Mouse (Mus musculus): ENCODE measurements around the gene Cyp24a1. TPM values are rescaled to one million over a fixed set of nuclear protein-coding genes. Genes with fewer than 3 reads are reported as not detected.
A peak's percentile ranks its signal among the peaks of the same experiment; 100 is the strongest.
"Not testable (repeated sequence)": the region's sequence is repeated elsewhere in the genome, so short reads cannot be mapped to it uniquely, and the experiment has no call there.

The Cyp24a1 gene
- polyA plus RNA-seq, 1 experiment, result 0.08 TPM

GRCm38 (mm10) chr2:170496154-170496930 is 603 bp downstream of the Cyp24a1 start, which contains the start of gene Pfdn4:
Gene Pfdn4, plus strand, starts transcription at chr2:170496428.
- no peak for DNase-seq (ENCODE audit: extremely low spot score in 1 of 2, low spot score in 1 of 2)

DNA sequence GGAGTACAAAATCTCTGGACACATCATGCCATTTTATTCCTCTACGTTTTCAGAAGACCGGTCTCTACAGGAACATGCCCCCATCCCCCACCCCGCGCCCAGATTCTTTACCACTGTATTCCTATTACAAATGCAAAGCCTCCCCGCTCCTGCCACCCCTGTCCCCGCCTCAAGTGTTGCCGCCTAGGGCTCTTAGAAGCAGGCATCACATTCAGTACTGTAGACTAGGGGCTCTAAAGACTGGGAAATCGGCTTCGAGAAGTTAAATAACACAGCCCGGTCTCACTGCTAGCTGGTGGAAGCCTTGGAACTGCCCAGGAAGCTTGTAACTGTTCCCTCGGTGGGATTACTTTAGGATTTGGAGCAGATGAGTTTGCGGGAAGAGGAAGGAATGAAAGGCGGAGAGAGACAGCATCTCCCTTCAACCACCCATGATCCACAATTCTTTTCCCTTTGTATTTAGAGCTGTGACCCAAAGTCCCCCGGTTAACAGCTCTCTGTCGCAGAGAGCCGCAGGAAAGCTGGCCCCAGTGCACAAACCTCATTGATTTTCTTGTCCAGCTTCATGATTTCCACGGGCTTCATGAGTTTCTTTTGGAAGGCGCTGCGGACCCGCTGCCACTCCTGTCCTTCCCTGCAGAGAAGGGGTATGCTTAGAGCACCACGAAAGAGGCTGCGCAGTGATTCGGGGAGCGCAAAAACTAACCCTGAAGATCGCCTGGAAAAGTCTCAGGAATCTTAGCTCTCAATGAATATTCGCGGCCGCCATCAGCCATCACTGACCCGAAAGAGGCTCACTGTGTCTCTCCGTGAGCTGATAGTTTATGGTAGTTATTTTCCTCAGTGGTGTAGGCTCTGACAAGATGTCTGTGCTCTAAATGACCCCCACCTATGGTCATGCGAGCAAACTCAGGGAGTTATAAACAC is 1.9 kb downstream of the Cyp24a1 start:
- no peak for DNase-seq (ENCODE audit: extremely low spot score in 1 of 2, low spot score in 1 of 2)

- peak in 1 of 2 experiments; percentile 47 for DNase-seq (ENCODE audit: extremely low spot score in 1 of 2, low spot score in 1 of 2)
Measured at GRCm38 (mm10) chr2:170487890-170488502, 8.9 kb downstream of the Cyp24a1 start.

- no peak for DNase-seq (ENCODE audit: extremely low spot score in 1 of 2, low spot score in 1 of 2)
Measured at GRCm38 (mm10) chr2:170487202-170487601, 9.7 kb downstream of the Cyp24a1 start.

GRCm38 (mm10) chr2:170483914-170484313 is 13.0 kb downstream of the Cyp24a1 start:
- DNase-seq (ENCODE audit: extremely low spot score in 1 of 2, low spot score in 1 of 2), result no peak

- DNase-seq (ENCODE audit: extremely low spot score in 1 of 2, low spot score in 1 of 2), result no peak
Measured at GRCm38 (mm10) chr2:170482019-170482540, 14.9 kb downstream of the Cyp24a1 start.

- DNase-seq (ENCODE audit: extremely low spot score in 1 of 2, low spot score in 1 of 2), result no peak
Measured at GRCm38 (mm10) chr2:170476643-170477042, 20.3 kb downstream of the Cyp24a1 start.

- no peak for DNase-seq (ENCODE audit: extremely low spot score in 1 of 2, low spot score in 1 of 2)
Measured at GRCm38 (mm10) chr2:170476215-170476614, 20.7 kb downstream of the Cyp24a1 start.

DNA sequence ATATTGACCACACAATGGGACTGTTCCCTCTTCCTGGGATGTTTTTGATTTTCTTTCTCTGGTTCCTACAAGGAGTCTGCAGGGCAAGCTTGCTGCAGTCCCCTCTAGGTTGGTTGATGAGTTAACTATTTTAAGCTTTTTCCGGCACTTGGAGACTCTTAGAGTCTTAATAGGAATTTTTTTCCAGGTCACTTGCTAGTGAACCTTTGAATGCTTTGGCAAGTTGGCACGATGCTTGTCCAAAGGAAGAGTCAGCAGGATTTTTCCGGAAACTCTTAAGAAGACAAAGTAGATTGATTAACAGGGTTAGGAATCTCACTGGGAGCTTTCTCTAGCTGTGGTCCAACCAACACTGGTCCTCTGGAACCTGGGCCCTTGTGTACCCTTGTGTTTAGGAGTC is 21.8 kb downstream of the Cyp24a1 start:
- no peak for DNase-seq (ENCODE audit: extremely low spot score in 1 of 2, low spot score in 1 of 2)

DNA sequence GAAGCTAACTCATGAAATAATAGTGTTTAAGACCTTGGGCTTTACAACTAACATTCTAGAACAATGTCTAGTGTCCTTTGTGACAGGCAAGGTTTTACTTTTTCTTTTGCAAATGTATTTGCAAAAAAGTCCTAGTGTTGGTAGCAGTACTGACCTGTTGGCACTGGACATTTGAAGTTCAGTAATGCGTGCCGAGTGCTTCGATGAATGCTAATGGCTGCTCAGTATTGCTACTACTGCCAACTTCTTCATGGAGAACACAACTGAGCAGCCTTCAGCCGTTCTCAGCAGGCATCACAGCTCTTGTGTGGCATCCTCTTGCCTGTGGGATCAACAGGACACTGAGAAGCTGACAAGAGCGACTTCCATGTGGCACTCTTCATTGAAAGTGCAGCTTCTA is 22.8 kb downstream of the Cyp24a1 start:
- DNase-seq (ENCODE audit: extremely low spot score in 1 of 2, low spot score in 1 of 2), result no peak

DNA sequence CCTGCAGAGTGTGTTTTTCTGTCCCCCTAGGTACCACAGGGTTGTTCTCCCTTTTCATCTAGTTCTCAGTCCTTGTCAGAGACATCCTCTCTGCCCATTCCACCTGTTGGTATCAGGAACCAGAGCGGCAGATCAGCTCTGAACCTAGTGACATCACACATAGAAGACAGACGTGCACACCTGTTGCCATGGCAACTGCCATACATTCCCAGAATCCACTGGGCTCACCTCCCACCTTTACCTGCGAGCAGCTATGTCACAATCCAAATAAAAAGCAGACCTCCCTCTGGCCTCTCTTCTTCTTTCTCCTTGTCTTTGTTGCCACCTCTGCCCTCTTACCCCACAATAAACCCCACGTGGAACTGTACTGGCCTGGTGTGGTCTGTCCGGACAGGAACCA is 26.4 kb downstream of the Cyp24a1 start:
- no peak for DNase-seq (ENCODE audit: extremely low spot score in 1 of 2, low spot score in 1 of 2)

DNA sequence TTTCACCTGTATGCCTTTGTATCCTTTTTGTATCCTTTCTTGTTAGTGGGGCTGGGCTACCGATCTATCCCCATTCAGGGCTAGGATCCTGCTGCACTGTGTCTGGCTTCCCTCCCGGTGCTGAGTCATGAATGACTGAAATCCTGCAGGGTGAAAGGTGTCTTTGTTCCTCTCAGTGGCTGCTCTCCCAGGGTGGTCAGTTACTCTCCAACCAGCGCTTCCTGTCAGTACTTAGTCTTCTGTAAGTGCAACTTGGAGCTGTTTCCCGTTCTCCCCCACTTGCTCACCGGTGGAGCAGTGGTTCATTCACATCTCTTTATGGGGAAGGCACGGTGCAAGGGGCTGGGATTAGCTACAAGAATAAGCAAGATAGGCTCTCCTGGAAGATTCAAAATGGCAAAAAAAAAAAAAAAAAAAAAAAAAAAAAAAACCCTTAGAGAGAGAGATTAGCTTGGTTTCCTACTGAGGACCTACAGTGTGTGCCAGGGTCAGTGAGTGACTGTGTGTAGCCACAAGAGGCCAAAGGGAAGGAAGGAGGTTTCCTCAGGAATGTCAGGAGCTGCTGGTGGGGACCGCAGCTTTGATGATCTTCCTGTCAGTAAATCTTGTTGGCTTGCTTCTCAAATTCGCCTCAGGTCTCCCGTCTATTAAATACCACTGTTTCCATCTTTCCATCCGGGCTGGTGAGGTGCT is 27.2 kb downstream of the Cyp24a1 start:
- peak; percentile 11 to 60 for DNase-seq (ENCODE audit: extremely low spot score in 1 of 2, low spot score in 1 of 2)

DNA sequence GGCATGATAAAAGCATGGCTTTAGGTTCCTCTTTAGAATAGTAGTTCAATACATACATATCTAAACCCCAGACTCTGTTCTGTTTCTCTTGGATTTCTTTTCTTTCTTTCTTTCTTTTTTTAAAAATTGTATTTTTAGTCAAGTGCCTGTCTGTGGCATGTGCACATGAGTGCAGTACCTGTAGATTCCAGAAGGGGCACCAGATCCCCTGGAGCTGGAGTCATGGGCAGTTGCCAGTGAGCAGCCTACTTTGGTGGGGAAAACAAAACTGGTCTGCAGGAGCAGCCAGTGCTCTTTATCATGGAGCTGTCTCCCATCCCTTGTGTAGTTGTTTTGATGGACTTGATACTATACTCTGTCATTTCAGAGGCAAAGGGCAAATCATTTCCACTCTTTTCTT is 28.9 kb downstream of the Cyp24a1 start:
- DNase-seq (ENCODE audit: extremely low spot score in 1 of 2, low spot score in 1 of 2), result peak in 1 of 2 experiments; percentile 13

GRCm38 (mm10) chr2:170464817-170465216 is 32.1 kb downstream of the Cyp24a1 start:
- no peak for DNase-seq (ENCODE audit: extremely low spot score in 1 of 2, low spot score in 1 of 2)

DNA sequence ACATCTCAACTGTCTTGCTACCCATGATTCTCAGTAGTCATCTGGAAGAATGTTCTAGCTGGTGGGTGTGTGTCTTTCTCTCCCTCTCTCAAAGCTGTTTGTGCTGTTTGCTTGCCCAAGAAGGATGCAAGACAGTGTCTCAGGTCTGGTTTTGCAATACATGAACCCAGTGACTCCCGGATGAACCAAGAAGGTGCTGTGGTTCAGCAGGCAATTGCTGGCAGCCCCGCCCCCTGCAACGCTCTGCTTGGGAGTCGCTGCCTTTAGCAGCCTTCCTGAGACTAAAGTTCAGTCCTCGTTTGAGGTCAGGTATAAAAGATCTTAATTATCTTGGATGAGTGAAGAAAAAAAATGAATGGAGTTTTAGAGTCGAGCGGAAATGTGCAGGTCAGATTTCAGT is 35.3 kb downstream of the Cyp24a1 start:
- no peak for DNase-seq (ENCODE audit: extremely low spot score in 1 of 2, low spot score in 1 of 2)

- no peak for DNase-seq (ENCODE audit: extremely low spot score in 1 of 2, low spot score in 1 of 2)
Measured at GRCm38 (mm10) chr2:170459805-170460204, 37.1 kb downstream of the Cyp24a1 start.

- no peak for DNase-seq (ENCODE audit: extremely low spot score in 1 of 2, low spot score in 1 of 2)
Measured at GRCm38 (mm10) chr2:170459183-170459582, 37.8 kb downstream of the Cyp24a1 start.

GRCm38 (mm10) chr2:170453809-170454208 is 43.1 kb downstream of the Cyp24a1 start:
- not testable (repeated sequence) for DNase-seq (ENCODE audit: extremely low spot score in 1 of 2, low spot score in 1 of 2)

- DNase-seq (ENCODE audit: extremely low spot score in 1 of 2, low spot score in 1 of 2), result peak; percentile 11 to 79
Measured at GRCm38 (mm10) chr2:170450933-170451332, 46.0 kb downstream of the Cyp24a1 start.

GRCm38 (mm10) chr2:170447651-170448050 is 49.3 kb downstream of the Cyp24a1 start:
- peak in 1 of 2 experiments; percentile 46 for DNase-seq (ENCODE audit: extremely low spot score in 1 of 2, low spot score in 1 of 2)
